Mouse (Mus musculus) brain, embryonic 14.5 days (tissue): ENCODE measurements around the gene Clrn1. TPM values are rescaled to one million over a fixed set of nuclear protein-coding genes. Genes with fewer than 3 reads are reported as not detected.
A peak's percentile ranks its signal among the peaks of the same experiment; 100 is the strongest.

ENCODE experiments used
- DNase-seq: peaks from one replicate; pipeline ENCODE4 v3.0.0-alpha.2; 2011; ENCODE audit warnings: low read depth
- CTCF ChIP-seq: fragments of 200-500 bp; IDR thresholded peaks from 2 replicates; pipeline ENCODE4 v1.5.1; 2012; ENCODE audit warnings: inconsistent platforms, mild to moderate bottlenecking, moderate library complexity, borderline replicate concordance; ENCODE audit not compliant: insufficient read depth, insufficient read length; ENCODE audit errors: extremely low read depth
- POLR2A ChIP-seq: fragments of 200-500 bp; IDR thresholded peaks from 2 replicates; pipeline ENCODE4 v1.6.1; 2012; ENCODE audit warnings: mild to moderate bottlenecking, inconsistent platforms, borderline replicate concordance; ENCODE audit not compliant: poor library complexity, insufficient read depth, insufficient read length, severe bottlenecking; ENCODE audit errors: extremely low read depth
- polyA plus RNA-seq: library from polyadenylated mRNA; depleted of rRNA; stranded (reverse); fragments of >200 nt; gene quantifications from 2 replicates; pipeline ENCODE4 v1.2.3, GENCODE M21; 2012; rRNA removed

The Clrn1 gene
- polyA plus RNA-seq, 1 experiment, result 0.85 TPM

DNA sequence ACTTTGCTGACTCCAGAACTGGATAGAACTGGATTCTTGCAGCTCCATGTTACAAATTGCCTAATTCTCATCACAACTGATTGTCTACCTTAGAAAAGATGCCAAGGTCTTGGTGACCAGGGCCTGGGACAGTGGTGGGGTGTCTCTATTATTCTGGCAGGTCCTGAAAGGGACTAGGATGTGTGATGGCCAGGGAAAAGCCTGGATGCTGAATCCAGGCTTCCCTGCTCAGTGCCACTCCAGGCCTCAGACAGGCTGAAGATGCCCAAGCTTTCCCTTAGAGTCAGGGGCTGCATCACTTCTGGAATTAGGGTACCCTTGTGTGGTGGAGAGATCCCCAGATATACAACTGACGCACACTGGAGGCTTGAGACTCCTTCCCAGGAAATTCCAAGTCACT is 55.2 kb downstream of the Clrn1 start:
- TF ChIP-seq CTCF (no peak), POLR2A (no peak)
- no peak for DNase-seq

DNA sequence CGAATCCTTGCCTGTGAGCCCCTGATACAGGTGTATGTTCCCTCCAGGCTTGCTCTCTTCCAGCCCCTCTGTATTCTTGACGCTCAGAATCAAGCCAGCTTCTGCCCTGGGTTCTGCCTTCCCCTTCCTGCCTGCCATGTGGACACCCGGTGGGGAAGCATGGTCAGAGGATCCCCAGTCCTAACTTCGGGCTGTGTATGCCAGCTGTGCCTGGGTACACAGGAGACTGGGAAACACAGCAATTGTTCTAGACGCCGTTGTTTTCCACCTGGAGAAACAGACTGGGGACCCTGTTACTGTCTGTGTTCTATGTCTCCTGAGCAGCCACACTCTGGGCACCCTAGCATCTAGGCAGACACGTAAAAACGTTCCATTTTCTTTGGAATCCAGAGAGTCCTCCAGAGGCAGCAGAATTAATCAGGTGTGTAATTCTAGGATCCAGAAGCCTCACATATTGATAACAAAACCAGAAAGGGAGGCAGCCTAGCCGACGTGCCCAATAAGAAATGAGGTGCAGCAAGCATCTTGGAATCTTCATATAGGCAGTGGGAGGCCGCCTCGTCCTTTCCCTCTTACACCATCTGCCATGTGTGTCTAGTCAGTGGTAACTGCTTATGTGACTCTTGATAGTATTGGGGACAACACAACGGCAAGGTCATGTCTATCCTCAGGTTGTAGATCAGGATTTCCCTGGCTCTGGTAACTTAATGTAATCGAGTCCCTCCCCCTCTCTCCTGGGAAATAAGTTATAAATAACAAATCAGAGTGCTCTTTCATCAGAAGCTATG is 56.6 kb downstream of the Clrn1 start:
- no peak for DNase-seq
- TF ChIP-seq CTCF (no peak), POLR2A (no peak)

- TF ChIP-seq POLR2A, result no peak
- no peak for TF ChIP-seq CTCF
- DNase-seq, result peak; percentile 70
Measured at GRCm38 (mm10) chr3:58826266-58826665, 58.9 kb downstream of the Clrn1 start.

DNA sequence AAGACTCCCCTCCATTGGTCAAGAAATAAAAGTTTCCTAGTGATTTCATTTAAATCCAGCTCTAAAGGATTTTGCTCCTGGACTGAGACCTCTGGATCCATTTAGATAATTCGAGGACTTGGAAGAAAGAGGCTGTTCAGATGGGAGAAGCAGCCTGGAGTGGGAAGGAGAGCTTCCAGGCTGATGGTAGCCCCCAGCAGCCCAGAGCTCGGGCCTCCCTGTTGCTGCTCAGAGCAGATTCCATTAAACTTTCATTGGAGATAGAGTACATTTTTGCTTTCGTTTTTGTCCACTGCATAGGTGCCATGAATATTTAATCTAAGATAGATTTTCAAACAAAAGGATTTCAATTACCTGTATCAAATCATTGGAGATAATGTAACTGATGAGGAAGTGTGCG is 62.9 kb downstream of the Clrn1 start, which contains the start of gene Mindy4b-ps:
Mindy4b-ps (minus strand) TSS at position 101 of the 400 bp plus-strand sequence.
- no peak for DNase-seq
- no peak for TF ChIP-seq POLR2A
- TF ChIP-seq CTCF, result no peak

DNA sequence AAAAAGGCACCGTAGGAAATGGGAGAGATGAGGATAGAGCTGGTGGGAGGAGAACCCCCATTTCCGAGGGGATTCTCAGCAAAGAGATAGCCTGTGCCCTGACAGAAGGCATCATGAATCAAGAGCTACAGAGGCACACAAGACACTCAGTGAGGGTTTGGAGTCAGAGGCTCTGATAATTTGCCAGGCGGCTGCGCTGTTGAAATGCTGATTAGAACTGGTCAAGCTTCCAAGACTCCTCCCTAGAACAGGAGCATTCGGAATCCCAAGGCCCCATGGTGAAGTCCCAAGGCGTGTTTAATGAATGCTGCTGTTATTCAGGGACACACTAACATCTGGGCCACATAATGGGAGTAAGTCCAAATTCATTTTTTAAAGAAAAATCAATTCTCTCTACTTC is 67.8 kb downstream of the Clrn1 start:
- TF ChIP-seq POLR2A (no peak), CTCF (no peak)
- DNase-seq, result peak; percentile 64

GRCm38 (mm10) chr3:58814191-58814590 is 70.9 kb downstream of the Clrn1 start:
- TF ChIP-seq POLR2A (no peak), CTCF (no peak)
- DNase-seq, result no peak

GRCm38 (mm10) chr3:58810353-58810752 is 74.8 kb downstream of the Clrn1 start:
- DNase-seq, result no peak

GRCm38 (mm10) chr3:58809111-58809915 is 75.8 kb downstream of the Clrn1 start:
- no peak for TF ChIP-seq CTCF
- TF ChIP-seq POLR2A, result no peak
- peak; percentile 43 for DNase-seq

More at GRCm38 (mm10) chr3:58810353-58810752, 74.8 kb downstream of the Clrn1 start:
- TF ChIP-seq POLR2A (no peak), CTCF (no peak)

DNA sequence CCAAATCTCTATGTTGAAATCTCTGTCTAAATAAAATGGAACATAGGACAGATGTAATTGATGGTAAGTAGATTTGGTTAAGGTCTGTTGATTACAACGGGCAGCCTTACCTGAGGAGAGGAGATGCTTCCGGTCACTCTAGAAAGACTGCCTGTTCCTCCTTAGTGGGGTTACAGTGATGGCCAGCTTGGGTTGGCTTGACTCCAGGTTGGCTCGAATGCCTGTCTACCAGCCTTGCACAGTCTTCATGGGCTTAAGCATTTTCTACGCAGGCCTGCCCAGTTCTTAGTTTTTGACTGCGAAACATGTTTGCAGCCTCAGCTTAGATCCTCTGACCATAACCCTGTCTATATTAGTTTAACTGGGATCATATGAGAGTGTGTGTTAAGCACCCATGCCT is 76.5 kb downstream of the Clrn1 start:
- no peak for DNase-seq
- TF ChIP-seq POLR2A (no peak), CTCF (no peak)

DNA sequence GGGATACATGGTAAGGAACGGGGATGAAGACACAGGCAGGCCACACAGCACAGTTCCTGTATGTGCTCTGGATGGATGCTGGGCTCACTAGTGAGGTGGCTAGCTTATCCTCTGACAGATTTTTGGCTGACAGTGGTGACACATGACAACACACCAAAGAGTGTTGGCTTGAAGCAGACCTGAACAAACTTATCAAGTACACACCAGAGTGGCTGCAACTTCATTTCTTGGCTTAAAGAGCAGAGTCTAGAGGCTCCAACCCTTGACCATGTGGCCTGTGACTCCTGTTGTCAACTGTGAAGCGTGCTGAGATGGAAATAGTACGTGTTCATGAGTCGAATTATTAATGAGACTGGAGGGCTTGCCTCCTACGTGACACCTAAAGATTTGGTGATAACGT is 80.4 kb downstream of the Clrn1 start:
- TF ChIP-seq CTCF (no peak), POLR2A (no peak)
- DNase-seq, result no peak

- TF ChIP-seq CTCF, result no peak
- TF ChIP-seq POLR2A, result no peak
- no peak for DNase-seq
Measured at GRCm38 (mm10) chr3:58798676-58799075, 86.5 kb downstream of the Clrn1 start.

DNA sequence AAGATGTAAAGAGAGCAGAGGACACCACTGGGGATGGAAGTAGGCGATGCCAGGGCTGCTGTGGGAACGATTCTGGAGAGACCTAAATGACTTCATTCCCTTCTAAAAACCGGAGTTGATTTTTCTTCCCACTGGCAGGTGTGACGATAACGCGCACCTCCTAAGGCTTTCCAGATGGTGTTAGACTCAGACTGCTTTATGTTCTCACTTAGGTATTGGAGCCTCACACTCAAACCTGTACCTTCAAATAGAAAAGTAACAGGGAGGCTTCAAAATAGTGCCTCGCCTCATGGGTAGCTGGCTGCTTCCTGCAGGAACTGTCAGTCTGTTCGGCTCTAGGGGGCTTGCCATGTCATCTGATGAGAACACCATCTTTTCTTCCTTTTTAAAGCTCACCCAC is 86.9 kb downstream of the Clrn1 start:
- TF ChIP-seq POLR2A (no peak), CTCF (no peak)
- no peak for DNase-seq

Other genes starting within 250 kb of the Clrn1 start
- gene Erich6, start 248.1 kb downstream of the Clrn1 start, polyA plus RNA-seq, result 0.26 and 0.33 TPM in 2 replicates
- gene Siah2, start 192.9 kb downstream of the Clrn1 start, polyA plus RNA-seq, result 11.1 and 16.2 TPM in 2 replicates
- 0.08 and 0.11 TPM in 2 replicates for gene Mindy4b-ps, start 63.0 kb downstream of the Clrn1 start, polyA plus RNA-seq
- 9.8 and 12.3 TPM in 2 replicates for gene Med12l, start 120.5 kb upstream of the Clrn1 start, polyA plus RNA-seq
- not detected in 2 replicates for gene Gpr171, start 216.5 kb upstream of the Clrn1 start, polyA plus RNA-seq